Mouse (Mus musculus): ENCODE measurements around the gene Rapgef4. TPM values are rescaled to one million over a fixed set of nuclear protein-coding genes. Genes with fewer than 3 reads are reported as not detected.

Rapgef4 gene
- polyA plus RNA-seq, 1 experiment from 2014 or later, result 28.4 TPM

GRCm38 (mm10) chr2:72094038-72094437 is 113.0 kb downstream of the Rapgef4 start:
- DNase-seq (ENCODE audit: low spot score), result no peak
- WGBS, result 74% methylated on average over 8 of the region's 8 CpGs
- Histone ChIP-seq H3K9me3 (ENCODE audit: control insufficient read depth, low read length) (no peaks in the 10 kb centered on the region), H3K36me3 (replicated peaks; ENCODE audit: control insufficient read depth, insufficient read depth) (no peaks in the 10 kb centered on the region), H3K4me2 (replicated peaks) (peak overlapping the region; percentile 29), H3K4me3 (replicated peaks; ENCODE audit: low read length) (no peak overlapping the region), H3K4me1 (replicated peaks; ENCODE audit: control insufficient read depth, insufficient read depth, low read length) (peaks cover 32% of the 10 kb centered on the region), H3K27ac (peak overlapping the region; percentile 38; the same call in 1 of the 2 replicates), H3K9ac (no peak overlapping the region), H3K27me3 (ENCODE audit: control insufficient read depth, insufficient read depth, low read length) (no peaks in the 10 kb centered on the region)
- no peak for ATAC-seq (ENCODE audit: low FRiP score)

GRCm38 (mm10) chr2:72094446-72094845 is 113.4 kb downstream of the Rapgef4 start:
- WGBS, result 76% methylated on average over 7 of the region's 7 CpGs
- no peaks in the 10 kb centered on the region for H3K27me3 ChIP-seq (ENCODE audit: control insufficient read depth, insufficient read depth, low read length)

GRCm38 (mm10) chr2:72095002-72095401 is 114.0 kb downstream of the Rapgef4 start:
- no peak for ATAC-seq (ENCODE audit: low FRiP score)
- WGBS, result 57% methylated on average over 6 of the region's 6 CpGs
- H3K27ac ChIP-seq, result no peak overlapping the region

More at GRCm38 (mm10) chr2:72094446-72094845, 113.4 kb downstream of the Rapgef4 start:
- Histone ChIP-seq H3K36me3 (replicated peaks; ENCODE audit: control insufficient read depth, insufficient read depth) (no peaks in the 10 kb centered on the region), H3K27ac (no peak overlapping the region), H3K9me3 (ENCODE audit: control insufficient read depth, low read length) (no peaks in the 10 kb centered on the region), H3K4me3 (replicated peaks; ENCODE audit: low read length) (no peak overlapping the region), H3K9ac (no peak overlapping the region), H3K4me2 (replicated peaks) (no peak overlapping the region), H3K4me1 (replicated peaks; ENCODE audit: control insufficient read depth, insufficient read depth, low read length) (peaks cover 32% of the 10 kb centered on the region)
- no peak for ATAC-seq (ENCODE audit: low FRiP score)
- DNase-seq (ENCODE audit: low spot score), result no peak

GRCm38 (mm10) chr2:72096345-72096744 is 115.3 kb downstream of the Rapgef4 start:
- Histone ChIP-seq H3K27me3 (ENCODE audit: control insufficient read depth, insufficient read depth, low read length) (no peaks in the 10 kb centered on the region), H3K27ac (no peak overlapping the region), H3K4me3 (replicated peaks; ENCODE audit: low read length) (no peak overlapping the region), H3K4me2 (replicated peaks) (no peak overlapping the region), H3K9ac (no peak overlapping the region), H3K9me3 (ENCODE audit: control insufficient read depth, low read length) (no peaks in the 10 kb centered on the region), H3K36me3 (replicated peaks; ENCODE audit: control insufficient read depth, insufficient read depth) (no peaks in the 10 kb centered on the region), H3K4me1 (replicated peaks; ENCODE audit: control insufficient read depth, insufficient read depth, low read length) (peaks cover 32% of the 10 kb centered on the region)
- DNase-seq (ENCODE audit: low spot score) (no peak), ATAC-seq (ENCODE audit: low FRiP score) (no peak)
- 44% methylated on average over 3 of the region's 3 CpGs for WGBS

More at GRCm38 (mm10) chr2:72095002-72095401, 114.0 kb downstream of the Rapgef4 start:
- Histone ChIP-seq H3K9ac (no peak overlapping the region), H3K4me3 (replicated peaks; ENCODE audit: low read length) (no peak overlapping the region), H3K36me3 (replicated peaks; ENCODE audit: control insufficient read depth, insufficient read depth) (no peaks in the 10 kb centered on the region), H3K4me2 (replicated peaks) (no peak overlapping the region), H3K9me3 (ENCODE audit: control insufficient read depth, low read length) (no peaks in the 10 kb centered on the region), H3K27me3 (ENCODE audit: control insufficient read depth, insufficient read depth, low read length) (no peaks in the 10 kb centered on the region), H3K4me1 (replicated peaks; ENCODE audit: control insufficient read depth, insufficient read depth, low read length) (peaks cover 32% of the 10 kb centered on the region)
- DNase-seq (ENCODE audit: low spot score), result no peak

- no peak overlapping the region for H3K4me3 ChIP-seq (replicated peaks; ENCODE audit: low read length)
- H3K4me2 ChIP-seq (replicated peaks), result no peak overlapping the region
- ATAC-seq (ENCODE audit: low FRiP score) (no peak), DNase-seq (ENCODE audit: low spot score) (no peak)
- H3K9ac ChIP-seq, result no peak overlapping the region
- H3K9me3 ChIP-seq (ENCODE audit: control insufficient read depth, low read length), result no peaks in the 10 kb centered on the region
- peaks cover 18% of the 10 kb centered on the region; the same call in 1 of the 2 replicates for H3K4me1 ChIP-seq (replicated peaks; ENCODE audit: control insufficient read depth, insufficient read depth, low read length)
- H3K27ac ChIP-seq, result no peak overlapping the region
- H3K36me3 ChIP-seq (replicated peaks; ENCODE audit: control insufficient read depth, insufficient read depth), result no peaks in the 10 kb centered on the region
- H3K27me3 ChIP-seq (ENCODE audit: control insufficient read depth, insufficient read depth, low read length), result no peaks in the 10 kb centered on the region
- 92% methylated on average over 8 of the region's 8 CpGs for WGBS
Observed at GRCm38 (mm10) chr2:72098366-72098765, 117.3 kb downstream of the Rapgef4 start.

GRCm38 (mm10) chr2:72104604-72105003 is 123.6 kb downstream of the Rapgef4 start:
- H3K4me2 ChIP-seq (replicated peaks), result no peak overlapping the region
- H3K9me3 ChIP-seq (ENCODE audit: control insufficient read depth, low read length), result no peaks in the 10 kb centered on the region
- ATAC-seq (ENCODE audit: low FRiP score), result no peak
- H3K27me3 ChIP-seq (ENCODE audit: control insufficient read depth, insufficient read depth, low read length), result no peaks in the 10 kb centered on the region
- H3K36me3 ChIP-seq (replicated peaks; ENCODE audit: control insufficient read depth, insufficient read depth), result no peaks in the 10 kb centered on the region
- peaks cover 9% of the 10 kb centered on the region for H3K4me1 ChIP-seq (replicated peaks; ENCODE audit: control insufficient read depth, insufficient read depth, low read length)
- no peak for DNase-seq (ENCODE audit: low spot score)
- no peak overlapping the region for H3K4me3 ChIP-seq (replicated peaks; ENCODE audit: low read length)
- no peak overlapping the region for H3K27ac ChIP-seq
- 81% methylated on average over 8 of the region's 8 CpGs for WGBS
- H3K9ac ChIP-seq, result no peak overlapping the region

GRCm38 (mm10) chr2:72107525-72108180 is 126.6 kb downstream of the Rapgef4 start:
- Histone ChIP-seq H3K36me3 (replicated peaks; ENCODE audit: control insufficient read depth, insufficient read depth) (no peaks in the 10 kb centered on the region), H3K27me3 (ENCODE audit: control insufficient read depth, insufficient read depth, low read length) (no peaks in the 10 kb centered on the region), H3K9ac (no peak overlapping the region), H3K4me3 (replicated peaks; ENCODE audit: low read length) (no peak overlapping the region), H3K9me3 (ENCODE audit: control insufficient read depth, low read length) (no peaks in the 10 kb centered on the region), H3K27ac (0 out of 2 replicates have a peak overlapping the region, but pooled peaks have one; percentile 47), H3K4me1 (replicated peaks; ENCODE audit: control insufficient read depth, insufficient read depth, low read length) (peaks cover 9% of the 10 kb centered on the region), H3K4me2 (replicated peaks) (no peak overlapping the region)
- ATAC-seq (ENCODE audit: low FRiP score) (0 out of 2 replicates have a peak, but pooled peaks have one; percentile 24), DNase-seq (ENCODE audit: low spot score) (no peak)
- 49% methylated on average over 12 of the region's 12 CpGs for WGBS

GRCm38 (mm10) chr2:72108448-72109312 is 127.6 kb downstream of the Rapgef4 start:
- Histone ChIP-seq H3K9me3 (ENCODE audit: control insufficient read depth, low read length) (no peaks in the 10 kb centered on the region), H3K9ac (no peak overlapping the region), H3K27ac (no peak overlapping the region), H3K36me3 (replicated peaks; ENCODE audit: control insufficient read depth, insufficient read depth) (no peaks in the 10 kb centered on the region), H3K4me3 (replicated peaks; ENCODE audit: low read length) (no peak overlapping the region), H3K4me2 (replicated peaks) (no peak overlapping the region), H3K4me1 (replicated peaks; ENCODE audit: control insufficient read depth, insufficient read depth, low read length) (peaks cover 9% of the 10 kb centered on the region), H3K27me3 (ENCODE audit: control insufficient read depth, insufficient read depth, low read length) (no peaks in the 10 kb centered on the region)
- no peak for DNase-seq (ENCODE audit: low spot score)
- WGBS, result 59% methylated on average over 4 of the region's 4 CpGs
- ATAC-seq (ENCODE audit: low FRiP score), result no peak

- Histone ChIP-seq H3K36me3 (replicated peaks; ENCODE audit: control insufficient read depth, insufficient read depth) (no peaks in the 10 kb centered on the region), H3K9ac (no peak overlapping the region), H3K4me1 (replicated peaks; ENCODE audit: control insufficient read depth, insufficient read depth, low read length) (peaks cover 9% of the 10 kb centered on the region), H3K27me3 (ENCODE audit: control insufficient read depth, insufficient read depth, low read length) (no peaks in the 10 kb centered on the region), H3K4me2 (replicated peaks) (no peak overlapping the region), H3K27ac (no peak overlapping the region), H3K9me3 (ENCODE audit: control insufficient read depth, low read length) (no peaks in the 10 kb centered on the region), H3K4me3 (replicated peaks; ENCODE audit: low read length) (no peak overlapping the region)
- 95% methylated on average over 5 of the region's 5 CpGs for WGBS
- no peak for ATAC-seq (ENCODE audit: low FRiP score)
- DNase-seq (ENCODE audit: low spot score), result no peak
Observed at GRCm38 (mm10) chr2:72110404-72110803, 129.4 kb downstream of the Rapgef4 start.

All from hindbrain, embryonic 14.5 days (tissue).